Mouse (Mus musculus): ENCODE results near the gene Fgfbp1. TPM values are rescaled to one million over a fixed set of nuclear protein-coding genes. Genes with fewer than 3 reads are reported as not detected.

Fgfbp1 gene
- total and polyA plus RNA-seq, 2 experiments from 2014 or later, result 9.1 to 16.3 TPM

DNA sequence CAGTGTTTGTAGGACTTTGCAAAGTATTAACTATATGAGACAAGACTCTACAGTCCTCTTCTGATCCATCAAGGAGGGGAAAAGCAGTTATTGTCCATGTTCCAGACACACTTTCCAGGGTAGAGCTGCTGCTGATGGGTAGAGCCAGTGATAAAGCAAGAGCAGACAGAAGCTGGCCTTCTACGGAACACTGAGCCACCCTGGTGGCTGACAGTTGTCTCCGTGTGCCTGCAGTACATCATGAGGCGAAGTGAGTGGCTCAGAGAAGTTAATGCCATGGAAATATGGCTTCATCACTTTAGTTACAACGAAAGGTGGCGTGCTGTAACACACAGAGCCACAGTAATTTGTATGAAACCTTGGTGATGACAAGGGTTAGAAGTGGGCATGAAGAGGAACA, 7.4 kb upstream of the Fgfbp1 start:
- Histone ChIP-seq H3K9ac (replicated peaks; ENCODE audit: low read length, poor library complexity, severe bottlenecking) (no peak overlapping the region), H3K4me3 (ENCODE audit: low read depth, low read length) (no peak overlapping the region), H3K4me1 (ENCODE audit: insufficient read depth, low read length) (no peaks in the 10 kb centered on the region), H3K4me2 (ENCODE audit: low read depth, low read length, poor library complexity, severe bottlenecking) (no peak overlapping the region), H3K27ac (ENCODE audit: low read depth, low read length) (no peak overlapping the region), H3K27me3 (ENCODE audit: insufficient read depth, low read length) (no peaks in the 10 kb centered on the region), H3K9me3 (ENCODE audit: low read length) (no peaks in the 10 kb centered on the region), H3K36me3 (ENCODE audit: insufficient read depth, low read length) (no peaks in the 10 kb centered on the region)
- WGBS, result 83% methylated on average over 5 of the region's 5 CpGs
- TF ChIP-seq CTCF (IDR thresholded peaks at IDR 0.05), result no peak
- ATAC-seq (ENCODE audit: low FRiP score) (no peak), DNase-seq (ENCODE audit: low spot score) (no peak)

DNA sequence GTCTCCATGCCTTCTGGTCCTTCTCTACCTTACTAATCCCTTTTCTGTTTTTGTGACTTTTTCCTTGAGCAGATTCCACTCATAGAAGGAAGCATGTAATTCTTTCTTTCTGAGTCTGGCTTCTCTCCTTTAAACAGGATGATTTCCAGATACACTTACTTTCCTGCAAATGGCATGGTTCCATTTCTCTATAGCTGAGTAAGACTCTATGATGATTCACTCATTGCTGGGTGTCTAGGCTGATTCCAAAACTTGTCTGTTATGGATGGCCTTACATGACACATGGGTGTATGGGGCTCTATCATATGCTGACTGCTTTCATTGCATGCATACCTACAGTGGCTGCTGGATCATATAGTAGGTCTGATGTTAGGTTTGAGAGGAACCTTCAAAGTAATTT, 4.6 kb upstream of the Fgfbp1 start:
- TF ChIP-seq CTCF (IDR thresholded peaks at IDR 0.05), result no peak
- no peak for DNase-seq (ENCODE audit: low spot score)
- Histone ChIP-seq H3K4me3 (ENCODE audit: low read depth, low read length) (no peak overlapping the region), H3K27me3 (ENCODE audit: insufficient read depth, low read length) (no peaks in the 10 kb centered on the region), H3K36me3 (ENCODE audit: insufficient read depth, low read length) (no peaks in the 10 kb centered on the region), H3K9me3 (ENCODE audit: low read length) (no peaks in the 10 kb centered on the region), H3K4me2 (ENCODE audit: low read depth, low read length, poor library complexity, severe bottlenecking) (no peak overlapping the region), H3K27ac (ENCODE audit: low read depth, low read length) (no peak overlapping the region), H3K9ac (replicated peaks; ENCODE audit: low read length, poor library complexity, severe bottlenecking) (no peak overlapping the region), H3K4me1 (ENCODE audit: insufficient read depth, low read length) (no peaks in the 10 kb centered on the region)
- no peak for ATAC-seq (ENCODE audit: low FRiP score)

DNA sequence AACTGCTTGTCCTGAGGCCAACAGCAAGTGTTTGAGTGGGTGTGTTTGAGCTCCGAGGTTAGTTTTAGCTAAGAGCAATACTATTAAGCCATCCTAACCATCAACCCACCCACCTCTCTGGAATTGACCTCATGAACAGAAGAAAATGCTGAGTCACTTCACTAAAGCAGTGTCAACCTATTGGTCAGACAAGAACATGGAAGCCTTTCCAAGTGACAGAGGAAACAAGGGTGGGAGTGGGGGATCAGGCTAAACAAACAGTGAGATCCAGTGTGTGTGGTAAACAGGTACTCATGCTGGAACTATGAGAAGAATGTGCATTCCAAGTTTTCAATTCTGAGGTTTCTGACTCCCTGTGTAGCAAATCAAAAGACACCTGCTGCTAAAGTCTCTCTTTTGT, 1.3 kb upstream of the Fgfbp1 start:
- no peak overlapping the region for H3K9ac ChIP-seq (replicated peaks; ENCODE audit: low read length, poor library complexity, severe bottlenecking)
- ATAC-seq (ENCODE audit: low FRiP score) (no peak), DNase-seq (ENCODE audit: low spot score) (no peak)
- TF ChIP-seq CTCF (IDR thresholded peaks at IDR 0.05), result no peak
- H3K9me3 ChIP-seq (ENCODE audit: low read length), result no peaks in the 10 kb centered on the region
- H3K27me3 ChIP-seq (ENCODE audit: insufficient read depth, low read length), result no peaks in the 10 kb centered on the region
- no peak overlapping the region for H3K4me2 ChIP-seq (ENCODE audit: low read depth, low read length, poor library complexity, severe bottlenecking)
- no peak overlapping the region for H3K4me3 ChIP-seq (ENCODE audit: low read depth, low read length)
- no peaks in the 10 kb centered on the region for H3K36me3 ChIP-seq (ENCODE audit: insufficient read depth, low read length)
- H3K27ac ChIP-seq (ENCODE audit: low read depth, low read length), result no peak overlapping the region
- no peaks in the 10 kb centered on the region for H3K4me1 ChIP-seq (ENCODE audit: insufficient read depth, low read length)
- WGBS, result 33% methylated on average over 1 of the region's 1 CpGs

DNA sequence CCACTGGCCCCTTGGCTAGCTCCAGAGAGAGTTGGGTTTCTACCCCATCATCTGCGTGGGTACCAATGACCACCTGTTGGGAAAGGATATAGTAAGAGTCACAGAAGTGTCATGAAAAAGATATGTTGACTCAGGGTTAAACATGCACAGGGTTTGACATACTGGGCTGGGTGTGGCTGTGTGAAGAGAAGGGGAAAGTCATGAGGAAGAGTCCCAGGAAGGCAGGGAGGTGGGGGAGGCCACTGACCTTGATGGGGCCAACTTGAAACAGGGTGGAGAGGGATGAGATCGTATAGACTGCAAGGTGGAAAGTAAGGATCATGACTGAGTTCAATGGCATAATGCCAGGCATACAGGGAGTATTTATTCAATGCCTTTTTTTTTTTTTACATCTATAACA, 1.2 kb downstream of the Fgfbp1 start:
- no peak overlapping the region for H3K4me3 ChIP-seq (ENCODE audit: low read depth, low read length)
- H3K9ac ChIP-seq (replicated peaks; ENCODE audit: low read length, poor library complexity, severe bottlenecking), result no peak overlapping the region
- H3K27me3 ChIP-seq (ENCODE audit: insufficient read depth, low read length), result no peaks in the 10 kb centered on the region
- 77% methylated on average over 2 of the region's 2 CpGs for WGBS
- DNase-seq (ENCODE audit: low spot score), result no peak
- ATAC-seq (ENCODE audit: low FRiP score), result no peak
- no peaks in the 10 kb centered on the region for H3K4me1 ChIP-seq (ENCODE audit: insufficient read depth, low read length)
- H3K27ac ChIP-seq (ENCODE audit: low read depth, low read length), result no peak overlapping the region
- no peaks in the 10 kb centered on the region for H3K36me3 ChIP-seq (ENCODE audit: insufficient read depth, low read length)
- H3K4me2 ChIP-seq (ENCODE audit: low read depth, low read length, poor library complexity, severe bottlenecking), result no peak overlapping the region
- TF ChIP-seq CTCF (IDR thresholded peaks at IDR 0.05), result no peak
- no peaks in the 10 kb centered on the region for H3K9me3 ChIP-seq (ENCODE audit: low read length)

DNA sequence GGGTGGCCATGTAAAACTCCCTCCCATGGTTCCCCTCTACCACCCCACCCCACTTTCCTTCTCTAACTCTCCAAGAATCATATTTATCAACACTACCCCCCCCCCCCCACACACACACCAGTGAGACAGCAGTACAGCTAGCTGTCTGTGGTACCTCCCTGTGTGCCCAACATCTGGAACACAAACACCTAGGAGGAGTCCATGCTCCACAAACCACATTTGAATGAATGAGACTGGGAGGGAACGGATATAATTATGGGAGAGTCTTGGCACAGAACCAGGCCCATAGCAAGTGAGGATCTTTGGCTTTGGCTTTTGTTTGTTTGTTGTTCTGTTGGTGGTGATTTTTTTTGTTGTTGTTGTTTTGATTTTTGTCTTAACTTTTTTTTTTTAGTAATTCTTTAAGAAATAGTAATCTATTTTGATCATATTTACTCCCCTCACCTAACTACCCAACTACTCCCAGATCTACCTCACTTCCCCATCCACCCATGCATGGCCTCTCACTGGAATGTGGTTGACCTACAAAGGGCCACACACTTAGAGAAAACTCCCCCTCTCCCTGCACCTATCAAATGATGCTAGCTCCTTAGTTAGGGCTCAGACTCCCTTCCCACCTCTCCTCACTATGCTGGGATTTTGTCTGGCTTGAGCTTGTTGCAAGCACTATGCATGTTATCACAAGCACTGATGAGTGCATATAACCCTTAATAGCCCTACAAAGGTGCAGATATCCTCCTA, 4.6 kb downstream of the Fgfbp1 start:
- Histone ChIP-seq H3K27me3 (ENCODE audit: insufficient read depth, low read length) (no peaks in the 10 kb centered on the region), H3K36me3 (ENCODE audit: insufficient read depth, low read length) (no peaks in the 10 kb centered on the region), H3K9ac (replicated peaks; ENCODE audit: low read length, poor library complexity, severe bottlenecking) (no peak overlapping the region), H3K27ac (ENCODE audit: low read depth, low read length) (no peak overlapping the region), H3K4me2 (ENCODE audit: low read depth, low read length, poor library complexity, severe bottlenecking) (no peak overlapping the region), H3K4me3 (ENCODE audit: low read depth, low read length) (no peak overlapping the region), H3K4me1 (ENCODE audit: insufficient read depth, low read length) (no peaks in the 10 kb centered on the region), H3K9me3 (ENCODE audit: low read length) (no peaks in the 10 kb centered on the region)
- DNase-seq (ENCODE audit: low spot score), result no peak
- no peak for ATAC-seq (ENCODE audit: low FRiP score)
- WGBS, result 86% methylated on average over 1 of the region's 1 CpGs
- TF ChIP-seq CTCF (IDR thresholded peaks at IDR 0.05), result no peak

DNA sequence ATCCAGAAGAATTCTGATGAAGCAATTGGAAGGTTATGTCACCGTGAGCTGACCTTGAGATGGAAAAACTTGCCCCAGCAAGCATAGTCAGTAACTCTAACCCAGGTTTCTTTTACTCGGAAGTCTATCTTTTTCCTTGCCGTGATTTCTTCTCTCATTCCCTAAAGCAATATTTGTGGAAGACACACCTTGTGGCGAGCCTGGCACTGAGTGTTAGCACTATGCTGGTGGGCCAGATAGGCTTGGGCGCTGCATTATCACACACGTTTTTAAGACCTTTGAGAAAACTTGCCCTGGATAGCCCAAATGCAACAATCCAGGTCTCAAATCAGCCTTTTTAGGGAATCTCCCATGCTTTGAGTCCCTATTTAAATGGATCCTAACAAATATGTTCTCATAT, 7.4 kb downstream of the Fgfbp1 start:
- DNase-seq (ENCODE audit: low spot score), result no peak
- Histone ChIP-seq H3K27me3 (ENCODE audit: insufficient read depth, low read length) (no peaks in the 10 kb centered on the region), H3K9ac (replicated peaks; ENCODE audit: low read length, poor library complexity, severe bottlenecking) (no peak overlapping the region), H3K4me3 (ENCODE audit: low read depth, low read length) (no peak overlapping the region), H3K9me3 (ENCODE audit: low read length) (no peaks in the 10 kb centered on the region), H3K27ac (ENCODE audit: low read depth, low read length) (no peak overlapping the region), H3K36me3 (ENCODE audit: insufficient read depth, low read length) (no peaks in the 10 kb centered on the region), H3K4me2 (ENCODE audit: low read depth, low read length, poor library complexity, severe bottlenecking) (no peak overlapping the region), H3K4me1 (ENCODE audit: insufficient read depth, low read length) (no peaks in the 10 kb centered on the region)
- WGBS, result 88% methylated on average over 6 of the region's 6 CpGs
- ATAC-seq (ENCODE audit: low FRiP score), result no peak
- TF ChIP-seq CTCF (IDR thresholded peaks at IDR 0.05), result no peak
